Mouse (Mus musculus) MEL (cell line): ENCODE results near the gene Gm10300. TPM values are rescaled to one million over a fixed set of nuclear protein-coding genes. Genes with fewer than 3 reads are reported as not detected.

Source experiments
- DNase-seq: peaks from one replicate; pipeline ENCODE4 v3.0.0; 2011; ENCODE audit warnings: low read depth, low spot score
- H3K27ac ChIP-seq: 2 replicates; pipeline ENCODE4 v1.5.1; 2012; ENCODE audit warnings: low read depth, mild to moderate bottlenecking, control low read depth, low read length, moderate library complexity; ENCODE audit not compliant: control insufficient read depth
- H3K27me3 ChIP-seq, 2 experiments: fragments of 150-350 bp in 1 of 2; sonication (generic) in 1 of 2; 2 replicates each; pipeline ENCODE4 v1.6.1; 2012; ENCODE audit warnings: low read length in 2 of 2, mild to moderate bottlenecking in 2 of 2, improper control_type of control experiment in 1 of 2, moderate library complexity in 1 of 2; ENCODE audit not compliant: insufficient read depth in 2 of 2, control insufficient read depth in 1 of 2
- H3K36me3 ChIP-seq, 2 experiments: 2 replicates each; pipeline ENCODE4 v1.6.1; 2012 to 2014; ENCODE audit warnings: low read length in 2 of 2, improper control_type of control experiment in 1 of 2, inconsistent platforms in 1 of 2, mild to moderate bottlenecking in 1 of 2; ENCODE audit not compliant: insufficient read depth in 2 of 2, control insufficient read depth in 1 of 2
- H3K4me1 ChIP-seq, 2 experiments: fragments of 150-350 bp in 1 of 2; sonication (generic) in 1 of 2; 2 replicates each; pipeline ENCODE4 v1.6.1; 2012; ENCODE audit warnings: low read length in 2 of 2, improper control_type of control experiment in 1 of 2, mild to moderate bottlenecking in 1 of 2; ENCODE audit not compliant: insufficient read depth in 2 of 2, control insufficient read depth in 1 of 2
- H3K4me3 ChIP-seq, 2 experiments: fragments of 150-350 bp in 1 of 2; sonication (generic) in 1 of 2; 2 replicates each; pipeline ENCODE4 v1.5.1; 2012; ENCODE audit warnings: low read depth in 2 of 2, low read length in 2 of 2, mild to moderate bottlenecking in 2 of 2, moderate library complexity in 2 of 2, control low read depth in 1 of 2, improper control_type of control experiment in 1 of 2; ENCODE audit not compliant: control insufficient read depth in 1 of 2, insufficient read depth in 1 of 2
- H3K79me2 ChIP-seq: 2 replicates; pipeline ENCODE4 v1.6.1; 2012; ENCODE audit warnings: mild to moderate bottlenecking, low read length, moderate library complexity; ENCODE audit not compliant: control insufficient read depth, poor library complexity, insufficient read depth
- H3K9ac ChIP-seq: 2 replicates; pipeline ENCODE4 v1.6.1; 2012; ENCODE audit warnings: low read depth, mild to moderate bottlenecking, control low read depth, low read length, moderate library complexity; ENCODE audit not compliant: control insufficient read depth, poor library complexity, severe bottlenecking
- H3K9me3 ChIP-seq: fragments of 150-350 bp; sonication (generic); replicated peaks from 2 replicates; pipeline ENCODE4 v1.6.1; 2012; ENCODE audit warnings: mild to moderate bottlenecking, low read length, improper control_type of control experiment, moderate library complexity; ENCODE audit not compliant: insufficient read depth
- CTCF ChIP-seq, 3 experiments: IDR thresholded peaks in 2 of 3; conservative IDR thresholded peaks in 1 of 3; 2 replicates each; pipeline ENCODE4 v1.5.1; 2011 to 2012; ENCODE audit warnings: low read length in 3 of 3, low read depth in 2 of 3, mild to moderate bottlenecking in 2 of 3, improper control_type of control experiment in 1 of 3, inconsistent platforms in 1 of 3, mixed read lengths in 1 of 3, moderate library complexity in 1 of 3; ENCODE audit not compliant: control insufficient read depth in 1 of 3, insufficient read depth in 1 of 3, poor library complexity in 1 of 3, severe bottlenecking in 1 of 3
- E2F4 ChIP-seq: IDR thresholded peaks from 2 replicates; pipeline ENCODE4 v1.6.1; 2011; ENCODE audit warnings: low read depth, low read length, improper control_type of control experiment, borderline replicate concordance
- ETS1 ChIP-seq: IDR thresholded peaks from 2 replicates; pipeline ENCODE4 v1.6.1; 2012; ENCODE audit warnings: low read depth, mild to moderate bottlenecking, inconsistent platforms, low read length, improper control_type of control experiment, moderate library complexity
- GABPA ChIP-seq: IDR thresholded peaks from 2 replicates; pipeline ENCODE4 v1.6.1; 2012; ENCODE audit warnings: low read depth, mild to moderate bottlenecking, inconsistent platforms, low read length, improper control_type of control experiment, moderate library complexity
- GATA1 ChIP-seq: IDR thresholded peaks from 2 replicates; pipeline ENCODE4 v1.6.1; 2011; ENCODE audit warnings: low read depth, low read length, improper control_type of control experiment
- HCFC1 ChIP-seq: IDR thresholded peaks from 2 replicates; pipeline ENCODE4 v1.6.1; 2012; ENCODE audit warnings: low read depth, mild to moderate bottlenecking, inconsistent platforms, low read length, improper control_type of control experiment, moderate library complexity
- MAZ ChIP-seq: IDR thresholded peaks from 2 replicates; pipeline ENCODE4 v1.6.1; 2012; ENCODE audit warnings: low read depth, mild to moderate bottlenecking, inconsistent platforms, low read length, improper control_type of control experiment
- MYB ChIP-seq: IDR thresholded peaks from 2 replicates; pipeline ENCODE4 v1.6.1; 2011; ENCODE audit warnings: mild to moderate bottlenecking, low read depth, low read length, improper control_type of control experiment
- MYC ChIP-seq: IDR thresholded peaks from 2 replicates; pipeline ENCODE4 v1.6.1; 2011; ENCODE audit warnings: low read depth, mild to moderate bottlenecking, low read length, improper control_type of control experiment, moderate library complexity
- NELFE ChIP-seq: IDR thresholded peaks from 2 replicates; pipeline ENCODE4 v1.6.1; 2011; ENCODE audit warnings: low read depth, low read length, improper control_type of control experiment
- NRF1 ChIP-seq: IDR thresholded peaks from 2 replicates; pipeline ENCODE4 v1.6.1; 2014; ENCODE audit warnings: low read depth, mild to moderate bottlenecking, inconsistent platforms, low read length, improper control_type of control experiment, moderate library complexity; ENCODE audit not compliant: poor library complexity, insufficient read depth, severe bottlenecking
- POLR2AphosphoS2 ChIP-seq: IDR thresholded peaks from 2 replicates; pipeline ENCODE4 v1.6.1; 2011; ENCODE audit warnings: low read length, improper control_type of control experiment
- RAD21 ChIP-seq: IDR thresholded peaks from 2 replicates; pipeline ENCODE4 v1.6.1; 2011; ENCODE audit warnings: mild to moderate bottlenecking, low read depth, low read length, improper control_type of control experiment
- RCOR1 ChIP-seq: IDR thresholded peaks from 2 replicates; pipeline ENCODE4 v1.6.1; 2012; ENCODE audit warnings: low read depth, mild to moderate bottlenecking, inconsistent platforms, low read length, improper control_type of control experiment
- SMC3 ChIP-seq: IDR thresholded peaks from 2 replicates; pipeline ENCODE4 v1.6.1; 2011; ENCODE audit warnings: low read depth, low read length, improper control_type of control experiment
- TBP ChIP-seq: IDR thresholded peaks from 2 replicates; pipeline ENCODE4 v1.8.0; 2011; ENCODE audit warnings: low read depth, low read length, improper control_type of control experiment
- TCF12 ChIP-seq: IDR thresholded peaks from 2 replicates; pipeline ENCODE4 v1.6.1; 2014; ENCODE audit warnings: low read depth, mild to moderate bottlenecking, inconsistent platforms, low read length, improper control_type of control experiment, moderate library complexity
- ZC3H11A ChIP-seq: IDR thresholded peaks from 2 replicates; pipeline ENCODE4 v1.6.1; 2012; ENCODE audit warnings: low read depth, mild to moderate bottlenecking, inconsistent platforms, low read length, improper control_type of control experiment
- ZKSCAN1 ChIP-seq: IDR thresholded peaks from 2 replicates; pipeline ENCODE4 v1.6.1; 2012; ENCODE audit warnings: low read depth, mild to moderate bottlenecking, inconsistent platforms, low read length, improper control_type of control experiment, moderate library complexity
- ZNF384 ChIP-seq: IDR thresholded peaks from 2 replicates; pipeline ENCODE4 v1.6.1; 2012; ENCODE audit warnings: low read depth, mild to moderate bottlenecking, inconsistent platforms, low read length, improper control_type of control experiment
- polyA plus RNA-seq, 2 experiments: library from polyadenylated mRNA; stranded (reverse) in 1 of 2; unstranded in 1 of 2; fragments of >175 nt in 1 of 2; fragments of >200 nt in 1 of 2; gene quantifications; 2 replicates each; pipeline versions ENCODE4 v1.2.1 to v1.2.4; 2012; ENCODE audit warnings: low replicate concordance in 2 of 2, low read depth in 1 of 2; ENCODE audit not compliant: insufficient read length in 2 of 2, insufficient read depth in 1 of 2, missing spikeins in 1 of 2
- total RNA-seq: library from RNA; depleted of rRNA; stranded (reverse); fragments of 300-350 nt; gene quantifications from 2 replicates; pipeline ENCODE4 v1.2.3, GENCODE M21; 2012

The Gm10300 gene
- total and polyA plus RNA-seq, 3 experiments, result 0.18 to 0.46 TPM; not detected in 1

- no peak for TF ChIP-seq E2F4
- no peak for TF ChIP-seq MAZ
- TF ChIP-seq TCF12, result no peak
- no peak for TF ChIP-seq TBP
These were observed 44.4 kb upstream of the Gm10300 start (continued) for GRCm38 (mm10) chr4:132029851-132030741.

- Histone ChIP-seq H3K4me1 (peaks cover 8 to 14% of the 10 kb centered on the region in 2 experiments), H3K27me3 (no peaks in the 10 kb centered on the region), H3K27ac (no peak overlapping the region), H3K79me2 (peaks cover 23% of the 10 kb centered on the region), H3K9me3 (no peaks in the 10 kb centered on the region), H3K36me3 (peaks cover 5 to 21% of the 10 kb centered on the region in 2 experiments), H3K4me3 (no peak overlapping the region), H3K9ac (no peak overlapping the region)
- peak; percentile 26 for DNase-seq
- TF ChIP-seq MYC (no peak), HCFC1 (no peak), NELFE (no peak), ZNF384 (peak; percentile 66; the same call in 1 of the 2 replicates), POLR2AphosphoS2 (no peak), ZKSCAN1 (no peak), RCOR1 (no peak), SMC3 (peak; percentile 48), NRF1 (no peak), GATA1 (no peak), ZC3H11A (peak; percentile 28; the same call in 1 of the 2 replicates), MYB (no peak), GABPA (no peak), CTCF (IDR thresholded peaks at IDR 0.05 in 2 of 3, conservative IDR thresholded peaks at IDR 0.05 in 1 of 3; ENCODE audit: control insufficient read depth in 1 of 3, insufficient read depth in 1 of 3, low read depth in 2 of 3, low read length in 3 of 3, poor library complexity in 1 of 3, severe bottlenecking in 1 of 3) (peak; percentile 18 to 45 (median 30); a peak in 4 of 6 replicates), ETS1 (no peak), RAD21 (peak; percentile 32)
These were observed 41.3 kb upstream of the Gm10300 start for GRCm38 (mm10) chr4:132033183-132033582.
